Mouse (Mus musculus) heart, adult 9 months (tissue): ENCODE data around the gene Slc38a2.

Source experiments
- DNase-seq, 2 experiments: peaks; one replicate each; pipeline ENCODE4 v3.0.0; 2022; ENCODE audit warnings: low spot score in 2 of 2

The Slc38a2 gene

DNA sequence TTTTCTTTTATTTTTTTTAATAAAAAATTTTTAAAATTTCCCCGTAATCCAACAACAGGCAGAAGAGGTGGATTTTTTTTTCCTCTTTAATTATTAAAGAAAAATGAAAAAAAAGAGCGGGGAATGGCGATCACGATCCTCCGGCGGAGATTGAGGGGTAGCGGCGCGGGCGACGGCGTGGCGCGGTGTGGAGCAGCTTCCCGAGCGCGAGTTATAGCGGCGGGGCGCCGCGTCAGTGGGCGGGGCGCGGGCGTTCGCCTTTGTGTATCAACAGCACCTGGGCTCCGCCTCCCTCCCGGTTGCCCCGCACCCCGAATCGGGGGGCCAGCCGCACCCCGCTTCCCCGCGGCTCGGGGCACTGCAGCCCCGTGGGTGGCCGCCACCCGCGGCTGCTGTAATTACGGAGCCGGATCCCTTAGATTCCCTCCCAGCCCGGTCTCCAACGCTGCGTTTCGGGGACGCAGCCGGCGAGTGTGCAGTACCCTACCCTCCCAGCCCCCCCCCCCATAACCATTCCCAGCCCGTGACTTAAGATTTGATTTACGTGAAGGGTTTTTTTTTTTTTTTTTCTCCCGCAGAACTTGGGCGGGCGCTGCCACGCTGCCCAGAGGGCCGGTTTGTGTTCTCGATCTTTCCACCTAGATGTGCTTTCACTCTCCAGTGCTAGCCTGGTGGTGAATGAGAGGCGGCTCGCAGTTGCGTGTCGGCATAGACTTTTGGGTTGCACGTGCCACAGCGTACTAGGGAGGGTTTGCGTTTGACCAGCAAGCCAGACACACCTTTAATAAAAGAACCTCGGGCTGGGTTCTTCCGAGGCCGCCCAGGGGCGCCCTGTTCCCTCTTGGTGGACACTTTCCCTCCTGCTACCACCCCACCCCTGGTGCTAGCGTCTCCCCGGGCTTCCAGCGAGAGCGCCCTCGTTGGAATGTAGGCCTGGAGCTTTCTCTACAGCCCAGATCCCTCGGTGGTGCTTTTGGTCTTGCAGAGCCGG, at the start of gene Slc38a2:
TSS of gene Slc38a2 (minus strand) at position 210 of the 991 bp plus-strand sequence.
- DNase-seq, result peak; percentile 91

DNA sequence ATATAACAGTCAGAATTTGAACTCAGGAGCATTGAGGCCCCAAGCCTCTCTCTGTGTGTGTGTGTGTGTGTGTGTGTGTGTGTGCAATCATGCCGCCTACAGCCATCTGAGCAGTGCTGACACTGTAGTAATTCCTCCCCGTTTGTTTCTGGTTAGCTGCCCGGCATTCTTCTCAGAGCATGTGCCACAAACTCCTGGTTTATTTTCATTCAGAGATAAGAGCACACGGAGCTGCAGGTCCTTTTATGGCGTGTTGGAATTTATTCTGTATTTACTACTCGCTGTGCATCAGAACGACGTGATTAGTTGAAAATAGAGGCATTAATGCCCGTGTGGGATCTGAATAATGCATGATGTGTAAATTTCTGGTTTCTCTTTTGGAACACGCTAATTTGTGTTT, 49.6 kb upstream of the Slc38a2 start:
- DNase-seq, result peak in 1 of 2 experiments; percentile 69

DNA sequence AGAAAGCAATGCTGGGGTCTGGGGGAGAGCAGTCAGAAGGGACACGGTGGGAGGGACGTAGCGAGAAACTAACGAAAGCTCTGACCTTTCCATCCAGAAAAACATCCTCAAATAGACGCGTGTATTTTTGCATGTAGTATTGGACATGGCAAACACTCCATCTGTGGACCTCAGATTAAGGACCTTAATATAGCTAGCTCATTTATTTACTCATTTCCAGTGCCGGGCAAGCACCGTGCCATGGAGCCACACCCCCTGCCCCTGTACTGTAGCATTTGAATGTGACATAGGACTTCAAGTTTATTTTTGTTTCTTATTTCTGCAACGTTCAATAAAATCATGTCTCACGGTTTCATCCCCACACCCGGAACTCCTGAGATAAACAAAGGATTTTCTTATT, 48.0 kb upstream of the Slc38a2 start:
- no peak for DNase-seq

DNA sequence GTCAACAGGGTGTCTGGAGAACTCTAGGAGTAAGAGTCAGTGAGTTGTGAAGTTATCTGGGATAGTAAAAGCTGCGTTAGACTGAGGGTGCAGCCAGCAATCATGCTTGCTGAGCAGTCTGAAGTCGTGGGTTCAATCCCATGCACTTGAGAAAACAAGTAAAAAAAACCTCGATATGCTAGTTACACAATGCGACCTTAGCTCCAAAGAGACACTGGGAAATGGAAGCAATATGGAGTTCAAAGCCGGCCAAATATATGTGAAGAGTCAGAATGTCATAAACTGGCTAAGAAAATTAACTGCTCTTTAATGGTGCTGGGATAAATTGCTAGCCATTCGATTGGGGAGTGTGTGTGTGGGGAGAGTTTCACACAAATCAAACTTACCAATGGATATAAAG, 47.5 kb upstream of the Slc38a2 start:
- DNase-seq, result no peak

DNA sequence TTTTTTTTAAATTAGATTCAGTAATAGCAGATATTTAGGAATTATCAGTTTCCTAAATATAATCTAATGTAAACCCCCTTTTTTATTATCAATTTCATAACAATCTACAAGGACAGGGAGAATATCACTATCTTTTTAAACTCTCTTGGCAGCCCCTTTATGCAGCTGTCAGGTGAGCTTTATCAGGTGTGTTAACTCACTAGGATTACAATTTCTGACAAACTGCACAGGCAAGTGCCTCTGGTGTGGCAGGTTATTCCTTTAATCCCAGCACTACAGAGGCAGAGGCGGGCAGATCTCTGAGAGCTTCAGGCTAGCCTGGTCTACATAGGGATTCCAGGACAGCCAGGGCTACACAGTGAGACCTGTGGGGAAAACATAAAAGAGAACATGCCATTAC, 45.8 kb upstream of the Slc38a2 start:
- DNase-seq, result no peak

DNA sequence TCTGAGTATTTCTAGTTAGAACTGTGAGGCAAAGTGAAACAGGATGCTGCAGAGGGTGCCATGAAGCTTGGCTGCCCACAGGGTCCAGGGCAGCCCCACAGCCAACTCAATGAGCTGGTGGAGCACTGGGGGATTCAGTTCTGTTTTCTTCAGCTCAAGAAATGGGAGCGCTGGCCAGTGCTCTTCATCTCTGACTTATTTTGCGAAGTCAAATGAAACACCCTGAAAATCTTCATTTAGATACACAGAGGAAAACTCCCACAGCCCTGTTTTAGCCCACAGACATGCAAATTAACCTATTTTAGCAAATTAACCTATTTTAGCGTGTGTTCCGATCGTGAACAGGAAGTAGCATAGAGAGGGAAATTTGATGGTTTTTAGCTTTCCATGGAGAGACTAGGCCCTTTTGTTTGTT, 45.4 kb upstream of the Slc38a2 start:
- DNase-seq, result no peak

DNA sequence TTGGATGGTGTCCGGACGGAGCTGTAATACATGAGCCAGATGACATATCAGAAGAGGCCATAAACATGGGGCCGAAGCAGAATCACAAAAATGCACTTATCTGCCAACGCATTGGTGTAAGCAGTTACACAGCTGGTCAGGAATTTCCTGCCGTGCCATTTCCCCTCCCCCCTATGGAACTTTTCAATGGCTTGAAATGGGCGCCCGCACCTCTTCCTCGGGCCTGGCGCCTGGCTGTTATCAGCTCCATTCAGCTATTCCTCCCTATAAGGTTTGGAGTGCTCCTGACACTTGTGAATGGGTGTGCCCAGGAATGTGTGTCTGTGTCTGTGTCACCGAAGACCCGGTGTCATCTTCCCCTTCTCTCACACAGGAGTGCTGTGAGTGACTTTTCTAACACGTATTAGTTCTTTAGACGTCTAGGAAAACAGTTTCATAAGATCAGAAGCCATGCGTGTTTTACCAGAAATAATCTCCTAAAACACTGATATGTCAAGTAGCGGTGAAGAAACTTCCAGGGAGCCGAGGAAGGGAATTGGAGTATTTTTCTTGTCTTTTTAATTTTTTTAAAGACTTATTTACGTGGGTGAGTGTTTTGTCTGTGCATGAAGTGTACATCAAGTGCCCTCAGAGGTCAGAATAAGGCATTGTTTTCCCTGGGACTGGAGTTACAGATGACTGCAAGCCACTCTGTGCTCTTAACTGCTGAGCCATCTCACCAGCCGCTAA, 44.8 kb upstream of the Slc38a2 start:
- DNase-seq, result peak; percentile 25 to 52

DNA sequence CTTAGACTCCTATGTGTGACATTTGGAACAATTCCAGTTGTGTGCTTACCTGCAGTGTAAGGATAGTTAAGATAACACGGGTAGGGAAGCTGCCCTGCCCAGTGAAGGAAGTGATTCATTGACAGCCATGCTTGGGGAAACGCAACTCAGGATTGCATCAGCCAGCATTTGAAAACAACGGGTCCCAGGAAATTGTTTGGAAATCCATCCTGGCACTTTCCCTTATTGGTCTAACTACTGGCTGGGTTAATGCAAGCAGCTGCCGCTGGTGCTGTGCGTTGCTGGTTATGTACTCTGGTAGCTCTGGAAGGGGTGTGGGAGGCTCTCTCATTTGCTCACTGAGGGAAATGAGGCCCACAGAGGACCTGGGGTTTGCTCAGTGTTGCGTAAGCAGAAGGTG, 43.7 kb upstream of the Slc38a2 start:
- DNase-seq, result no peak

DNA sequence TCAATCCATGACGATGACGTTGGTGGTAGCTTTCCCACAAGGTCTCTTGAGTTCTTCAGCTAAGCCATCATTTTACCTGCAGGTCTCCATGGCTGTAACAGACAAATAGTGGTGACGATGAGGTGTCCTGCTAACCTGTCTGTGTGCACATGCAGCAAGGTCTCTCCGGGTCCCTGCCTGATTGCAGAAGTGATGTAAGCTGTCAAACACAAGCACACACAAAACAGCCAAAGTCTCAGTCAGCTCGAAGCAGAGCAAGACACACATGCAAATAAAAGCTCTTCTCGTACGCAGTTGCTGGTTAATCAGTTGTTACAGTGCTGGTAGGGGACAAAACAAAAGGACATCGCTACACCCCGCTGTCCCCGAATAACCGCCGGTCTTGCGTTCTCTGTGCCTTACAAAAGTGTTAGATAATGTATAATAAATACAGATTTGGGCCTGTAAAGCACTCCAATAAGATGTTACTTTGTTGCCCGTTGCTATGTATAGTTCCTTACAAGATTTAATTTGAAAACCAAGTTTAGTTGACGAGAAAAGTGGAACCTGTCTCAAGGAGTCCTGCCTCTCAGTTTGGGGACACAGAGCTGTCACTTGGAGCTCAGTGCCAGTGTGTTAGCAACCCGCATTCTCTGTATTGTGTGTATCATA, 43.2 kb upstream of the Slc38a2 start:
- no peak for DNase-seq

DNA sequence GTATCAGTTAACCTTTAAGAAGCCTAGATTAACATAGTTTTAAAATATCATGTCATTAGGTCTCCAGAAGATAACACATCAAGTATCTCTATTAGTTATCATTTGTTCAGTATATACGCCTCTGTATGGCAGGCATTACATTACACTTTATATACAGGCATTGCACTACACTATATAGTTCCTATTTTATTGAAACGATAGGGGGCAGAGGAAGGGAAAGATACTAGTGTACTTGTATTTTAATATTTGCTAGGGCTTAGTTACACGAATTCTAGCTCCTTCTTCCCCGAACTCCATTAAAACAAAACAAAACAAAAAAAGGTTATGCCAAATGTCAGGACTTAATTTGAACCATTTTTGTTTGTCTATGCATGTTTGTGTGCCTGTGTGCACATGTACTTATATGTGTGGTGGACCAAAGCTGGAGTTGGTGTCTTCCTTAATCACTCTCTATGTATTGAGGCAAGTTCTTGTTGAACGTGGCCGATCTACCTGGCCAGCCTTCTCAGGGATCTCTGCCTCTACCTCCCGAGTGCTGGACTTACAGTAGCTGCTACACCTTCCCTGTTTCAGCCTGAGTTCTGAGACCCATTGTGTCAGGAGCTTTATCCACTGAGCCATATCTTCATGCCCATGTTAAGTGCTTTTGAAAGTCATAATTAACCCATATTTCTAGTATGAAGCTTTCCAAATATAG, 41.5 kb upstream of the Slc38a2 start:
- DNase-seq, result no peak

DNA sequence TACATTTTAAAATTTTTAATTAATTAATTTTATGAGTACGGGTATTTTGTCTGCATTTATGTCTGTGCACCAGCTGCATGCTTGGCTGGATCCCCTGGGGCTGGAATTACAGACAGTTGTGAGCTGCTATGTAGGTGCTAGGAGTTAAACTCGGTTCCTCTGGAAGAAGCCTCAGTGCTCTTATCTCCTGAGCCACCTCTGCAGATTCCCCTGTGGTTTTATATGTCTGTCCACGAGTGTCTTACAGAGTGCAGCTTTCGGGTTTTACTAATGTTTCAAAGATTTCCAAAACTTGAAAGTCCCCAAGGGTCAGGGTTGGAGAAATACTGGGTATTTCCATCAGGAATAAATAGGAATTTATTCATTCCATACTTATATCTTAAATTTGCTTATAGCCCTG, 40.6 kb upstream of the Slc38a2 start:
- DNase-seq, result no peak

DNA sequence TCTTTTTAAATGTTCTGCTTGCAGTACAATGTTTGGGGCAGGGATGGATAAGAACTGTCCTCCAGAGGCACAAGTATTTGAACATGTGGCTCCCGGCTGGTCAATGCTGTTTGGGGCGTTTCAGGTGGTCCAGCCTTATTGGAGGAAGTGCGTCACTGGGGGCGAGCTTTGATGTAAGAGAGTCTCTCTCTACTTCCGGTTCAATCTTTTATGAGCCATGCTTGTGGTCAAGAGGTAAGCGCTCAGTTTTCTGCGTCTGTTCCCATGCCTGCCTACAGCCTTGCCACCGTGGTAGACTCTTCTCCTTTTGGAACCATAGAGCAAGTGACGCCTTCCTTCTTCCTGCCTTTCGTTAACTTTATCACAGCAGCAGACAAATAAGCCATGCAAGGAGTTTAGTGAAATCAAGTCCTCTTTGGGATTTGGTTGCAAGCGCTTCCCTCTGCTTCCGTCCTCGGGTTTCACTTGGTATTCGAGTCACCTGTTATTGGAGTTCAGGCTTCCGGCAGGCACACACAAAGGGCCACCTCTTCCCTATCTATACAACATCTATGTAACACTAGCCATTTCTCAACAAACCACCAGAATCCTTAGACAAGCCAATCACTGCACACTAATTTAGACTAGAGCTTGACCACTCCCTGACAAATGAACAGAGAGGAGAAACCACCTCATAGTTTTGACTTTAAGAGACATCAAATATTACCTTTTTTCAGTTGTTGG, 37.3 kb upstream of the Slc38a2 start:
- DNase-seq, result no peak

DNA sequence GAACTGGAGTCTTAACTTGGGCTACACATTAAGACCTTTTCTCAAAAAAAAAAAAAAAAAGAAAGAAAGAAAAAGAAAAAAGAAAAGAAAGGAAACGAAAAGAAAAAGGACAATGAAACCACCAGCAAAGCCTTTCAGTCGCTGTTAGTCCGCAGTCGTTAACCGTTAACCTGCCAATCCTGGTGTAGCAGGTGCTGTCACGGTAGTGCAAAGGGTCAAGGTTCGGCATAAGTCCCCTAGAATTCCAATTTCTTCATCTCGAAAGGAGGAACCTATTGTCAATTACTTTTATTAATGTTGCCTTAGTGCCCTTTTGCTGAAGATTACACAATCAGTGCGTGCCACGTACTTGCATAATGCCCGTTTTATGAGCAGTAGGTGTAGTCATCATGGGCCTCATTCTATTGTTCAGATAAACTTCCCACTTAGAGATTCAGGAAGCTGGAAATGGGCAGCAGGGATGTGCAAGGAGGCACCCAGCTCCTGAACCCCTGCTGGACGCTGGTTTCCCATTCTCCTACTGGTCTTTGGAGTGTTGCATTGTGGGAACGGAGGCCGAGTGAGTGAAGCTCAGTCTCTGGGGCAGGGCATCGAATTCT, 36.1 kb upstream of the Slc38a2 start:
- DNase-seq, result no peak

DNA sequence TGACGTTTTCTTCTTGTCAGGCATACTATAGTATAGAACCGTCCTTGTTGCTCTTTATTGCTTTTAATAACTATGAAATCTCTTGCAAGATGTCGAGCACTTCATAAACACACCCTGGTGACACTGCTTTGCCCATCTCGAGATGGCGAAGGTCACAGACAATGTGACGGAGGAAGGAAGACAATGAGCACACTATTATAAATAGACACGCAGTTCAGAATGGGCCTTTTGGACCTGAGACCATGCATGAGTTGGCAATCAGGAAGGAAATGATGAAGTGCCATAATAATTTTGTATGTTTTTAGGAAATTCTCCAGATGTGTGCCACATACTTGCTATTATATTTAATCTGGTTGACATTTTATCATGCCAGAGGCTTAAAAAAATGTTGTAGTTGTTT, 34.9 kb upstream of the Slc38a2 start:
- DNase-seq, result no peak

DNA sequence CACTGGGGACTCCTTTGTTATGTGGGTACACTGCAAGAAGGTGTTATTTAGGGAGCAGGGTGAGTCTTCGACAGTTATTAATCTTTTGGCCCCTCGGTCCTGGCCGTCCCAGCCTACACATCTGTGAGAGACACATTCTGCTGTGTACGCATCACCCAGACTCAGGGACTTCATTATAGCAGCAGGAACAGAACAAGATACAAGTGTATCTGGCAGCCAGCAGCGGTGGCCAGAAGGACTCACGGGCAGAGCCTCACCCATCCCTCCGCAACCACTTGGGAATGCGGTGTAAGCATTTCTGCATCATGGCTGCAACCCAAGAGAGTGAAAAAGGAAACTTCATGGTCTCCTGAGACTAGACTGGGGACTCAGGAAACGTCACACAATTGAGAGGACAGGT, 30.9 kb upstream of the Slc38a2 start:
- DNase-seq, result no peak

DNA sequence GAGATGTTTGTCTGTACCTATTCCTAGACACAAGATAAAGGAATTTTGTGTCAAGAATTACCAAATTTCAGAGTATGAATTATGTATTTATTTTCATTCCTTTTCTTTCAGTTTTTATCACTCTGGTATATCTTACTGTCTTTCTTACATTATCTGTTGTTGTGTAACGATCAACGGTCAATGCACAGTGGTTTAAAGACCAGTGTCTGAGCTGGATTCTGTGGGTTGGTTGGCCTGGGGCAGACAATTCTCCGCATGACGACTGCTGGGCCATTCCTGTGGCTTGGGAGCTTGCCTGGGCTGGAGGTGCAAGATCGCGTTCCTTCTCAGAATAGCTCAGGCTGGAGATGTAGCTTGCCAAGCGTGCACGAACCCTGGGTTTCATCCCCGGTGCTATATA, 30.3 kb upstream of the Slc38a2 start:
- peak in 1 of 2 experiments; percentile 54 for DNase-seq

DNA sequence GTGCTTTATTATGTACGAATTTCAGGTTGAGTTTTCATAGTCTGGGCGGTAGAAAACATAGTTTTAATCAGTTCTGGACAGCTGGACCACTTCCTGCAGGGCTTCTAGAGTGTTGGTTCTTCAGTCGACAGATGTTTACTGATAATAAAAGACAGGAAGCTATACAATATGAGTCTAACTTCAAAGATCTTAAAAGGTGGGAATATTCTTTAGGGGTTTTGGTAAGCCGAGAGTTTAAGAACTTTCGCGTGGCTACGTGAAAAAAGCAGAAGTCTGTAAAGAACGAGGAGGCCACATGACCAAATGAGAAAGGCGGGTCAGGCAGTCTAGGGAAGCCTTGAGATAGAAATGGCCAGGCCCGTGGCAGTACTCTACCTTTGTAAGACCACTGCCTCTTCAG, 29.5 kb upstream of the Slc38a2 start:
- no peak for DNase-seq

DNA sequence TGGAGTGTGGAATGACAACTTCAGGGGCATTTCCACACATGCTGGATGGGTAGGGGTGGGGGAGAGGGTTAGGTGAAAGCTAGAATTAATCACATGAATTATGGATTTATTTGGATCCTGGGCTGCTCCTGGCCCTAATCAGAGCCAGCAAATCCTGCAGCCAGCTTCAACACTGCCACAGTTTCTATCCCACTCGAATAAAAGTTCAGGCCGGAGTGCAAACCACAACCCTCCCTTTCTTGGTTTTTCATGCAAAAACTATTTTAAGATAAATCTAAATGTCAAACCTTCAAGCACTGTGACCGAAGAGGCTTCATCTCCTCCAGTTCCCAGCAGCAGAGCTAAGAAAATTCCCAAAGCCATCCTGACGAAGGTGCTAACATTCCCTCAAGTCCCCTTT, 28.8 kb upstream of the Slc38a2 start:
- DNase-seq, result no peak

DNA sequence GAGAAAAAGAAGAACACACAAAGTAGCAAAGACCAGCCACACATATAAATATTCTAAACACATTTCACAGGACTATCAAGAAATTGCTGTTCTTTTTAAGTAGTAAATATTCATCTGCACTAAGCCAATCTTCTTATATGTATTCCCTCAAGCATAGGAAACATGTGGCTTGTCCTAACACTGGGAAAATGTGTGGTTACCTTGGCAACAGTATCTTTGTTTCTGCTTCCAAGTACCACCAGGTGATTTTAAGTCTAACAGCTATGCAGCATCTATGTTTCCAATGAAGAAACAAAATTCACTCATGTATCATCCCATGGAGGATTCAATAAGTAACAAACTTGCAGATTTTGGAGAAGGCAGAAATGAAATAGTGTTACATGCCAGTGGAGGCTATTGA, 25.0 kb upstream of the Slc38a2 start:
- no peak for DNase-seq

DNA sequence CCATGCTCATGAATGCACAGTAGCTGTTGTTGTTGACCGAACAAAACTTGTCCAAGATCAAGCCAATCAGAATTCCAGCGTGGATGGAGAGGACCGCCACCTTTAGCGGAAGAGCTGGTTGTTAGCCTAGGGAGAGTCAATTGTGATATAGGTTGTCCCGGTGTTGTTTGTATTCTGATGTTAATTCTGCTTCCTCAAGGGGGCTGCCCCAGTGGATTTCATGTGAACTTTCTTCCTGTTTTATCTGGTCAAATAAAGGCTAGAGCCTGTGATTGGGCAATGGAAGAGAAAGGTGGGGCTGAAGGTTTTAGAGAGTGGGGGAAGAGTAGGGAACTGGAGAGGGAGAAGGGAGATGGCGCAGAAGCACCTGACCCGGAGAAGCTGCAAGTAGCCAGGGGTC, 22.7 kb upstream of the Slc38a2 start:
- DNase-seq, result no peak

DNA sequence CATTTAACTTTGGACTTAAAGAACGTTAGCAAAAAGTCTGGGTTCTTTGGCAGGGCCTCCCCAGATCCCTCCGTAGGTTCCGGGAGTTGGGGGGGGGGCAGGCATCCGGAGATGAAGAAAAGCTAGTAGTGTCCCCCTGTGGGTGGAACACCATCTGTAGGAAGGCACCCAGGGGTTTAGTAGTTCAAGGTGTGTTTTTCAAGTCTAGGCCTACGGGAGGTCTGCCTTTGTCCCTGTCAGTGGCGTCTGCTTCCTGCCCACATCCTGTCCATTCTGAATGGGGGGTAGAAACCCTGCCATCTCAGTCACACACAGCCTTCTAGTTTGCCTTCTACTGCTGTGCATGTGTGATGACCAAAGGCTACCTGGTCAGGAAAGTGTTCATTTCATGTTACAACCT, 20.6 kb upstream of the Slc38a2 start:
- DNase-seq, result no peak
